Mouse (Mus musculus) testis, adult 2 months (tissue): ENCODE data around the gene Endov. TPM values are rescaled to one million over a fixed set of nuclear protein-coding genes. Genes with fewer than 3 reads are reported as not detected.

ENCODE experiments used
- H3K27ac ChIP-seq: fragments of 200-500 bp; 2 replicates; pipeline ENCODE4 v1.5.1; 2012; ENCODE audit warnings: low read depth, low read length; ENCODE audit not compliant: control insufficient read depth, insufficient read depth
- H3K27me3 ChIP-seq: fragments of 200-500 bp; 2 replicates; pipeline ENCODE4 v1.6.1; 2012; ENCODE audit warnings: mild to moderate bottlenecking, low read length, moderate library complexity; ENCODE audit not compliant: control insufficient read depth, insufficient read depth
- H3K36me3 ChIP-seq: fragments of 200-500 bp; 2 replicates; pipeline ENCODE4 v1.6.1; 2012; ENCODE audit warnings: mild to moderate bottlenecking, low read length; ENCODE audit not compliant: control insufficient read depth, insufficient read depth
- H3K4me1 ChIP-seq: fragments of 200-500 bp; 2 replicates; pipeline ENCODE4 v1.6.1; 2012; ENCODE audit warnings: low read length; ENCODE audit not compliant: control insufficient read depth, insufficient read depth
- H3K4me3 ChIP-seq: fragments of 200-500 bp; 2 replicates; pipeline ENCODE4 v1.5.1; 2012; ENCODE audit warnings: low read depth, mild to moderate bottlenecking, low read length, moderate library complexity, mixed read lengths; ENCODE audit not compliant: control insufficient read depth
- CTCF ChIP-seq: fragments of 200-500 bp; IDR thresholded peaks from 2 replicates; pipeline ENCODE4 v1.5.1; 2012; ENCODE audit warnings: low read depth, mild to moderate bottlenecking, inconsistent platforms, low read length, moderate library complexity; ENCODE audit not compliant: control insufficient read depth, insufficient read depth, insufficient replicate concordance
- POLR2A ChIP-seq: fragments of 200-500 bp; IDR thresholded peaks from 2 replicates; pipeline ENCODE4 v1.6.1; 2012; ENCODE audit warnings: low read depth, mild to moderate bottlenecking, inconsistent platforms, low read length, moderate library complexity; ENCODE audit not compliant: control insufficient read depth
- polyA plus RNA-seq: library from polyadenylated mRNA; depleted of rRNA; stranded (reverse); fragments of >200 nt; gene quantifications from 2 replicates; pipeline ENCODE4 v1.2.3, GENCODE M21; 2012

The Endov gene
- polyA plus RNA-seq, 1 experiment = 12.8 TPM

DNA sequence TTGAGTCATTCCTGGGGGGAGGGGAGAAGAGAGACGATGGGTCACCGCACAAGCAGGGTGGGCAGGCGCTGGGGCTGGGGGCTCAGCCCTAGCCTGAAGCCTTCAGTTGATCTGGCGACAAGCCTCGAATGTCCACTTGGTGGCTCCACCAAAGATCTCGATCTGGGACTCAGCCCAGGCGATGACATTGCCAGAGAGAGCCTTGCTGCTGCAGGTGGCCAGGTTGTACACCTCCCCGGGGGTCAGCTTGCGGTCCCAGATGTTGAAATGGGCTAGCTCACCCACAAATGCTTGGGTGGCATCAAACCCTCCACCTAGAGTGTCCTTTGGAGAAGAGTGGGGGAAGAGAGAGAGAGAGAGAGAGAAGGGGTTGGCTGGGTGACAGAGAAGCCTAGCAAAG, 51.2 kb downstream of the Endov start:
- no peak overlapping the region for H3K4me3 ChIP-seq
- peaks cover 3% of the 10 kb centered on the region for H3K4me1 ChIP-seq
- no peaks in the 10 kb centered on the region for H3K27me3 ChIP-seq
- no peaks in the 10 kb centered on the region for H3K36me3 ChIP-seq
- H3K27ac ChIP-seq = no peak overlapping the region
- no peak for TF ChIP-seq CTCF
- no peak for TF ChIP-seq POLR2A

DNA sequence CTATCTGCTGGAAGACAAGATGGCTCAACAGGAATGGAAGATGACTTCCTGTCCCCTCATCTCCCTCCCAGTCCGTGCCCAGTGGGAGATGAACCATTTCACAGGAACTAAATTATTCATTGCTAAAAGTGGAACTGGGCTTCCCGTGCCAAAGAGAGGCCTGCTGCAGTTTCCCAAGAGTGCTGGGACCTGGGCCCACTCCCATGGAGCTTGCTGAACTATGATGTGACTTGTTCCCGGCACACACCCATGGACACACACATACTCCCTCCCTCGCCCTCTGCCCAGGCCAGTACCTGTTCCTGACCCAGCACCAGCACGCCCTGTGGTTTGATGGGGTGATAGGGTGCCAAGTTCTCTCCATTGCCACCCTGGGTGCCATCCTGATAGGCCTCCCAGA, 51.7 kb downstream of the Endov start:
- Histone ChIP-seq H3K4me1 (peaks cover 4% of the 10 kb centered on the region), H3K27me3 (no peaks in the 10 kb centered on the region), H3K27ac (no peak overlapping the region), H3K4me3 (no peak overlapping the region), H3K36me3 (no peaks in the 10 kb centered on the region)
- TF ChIP-seq CTCF = no peak

- Histone ChIP-seq H3K4me3 (no peak overlapping the region), H3K4me1 (peaks cover 8% of the 10 kb centered on the region), H3K36me3 (no peaks in the 10 kb centered on the region), H3K27me3 (peaks cover 4% of the 10 kb centered on the region), H3K27ac (no peak overlapping the region)
- TF ChIP-seq POLR2A (no peak), CTCF (no peak)
These were observed 52.8 kb downstream of the Endov start for GRCm38 (mm10) chr11:119543816-119544517.

GRCm38 (mm10) chr11:119544518-119545105, 53.5 kb downstream of the Endov start:
- no peaks in the 10 kb centered on the region for H3K36me3 ChIP-seq
- TF ChIP-seq CTCF (no peak), POLR2A (no peak)
- peaks cover 4% of the 10 kb centered on the region for H3K27me3 ChIP-seq
- no peak overlapping the region for H3K27ac ChIP-seq
- H3K4me3 ChIP-seq = no peak overlapping the region
- H3K4me1 ChIP-seq = peaks cover 11% of the 10 kb centered on the region

- Histone ChIP-seq H3K36me3 (no peaks in the 10 kb centered on the region), H3K27me3 (peaks cover 4% of the 10 kb centered on the region), H3K27ac (no peak overlapping the region), H3K4me3 (no peak overlapping the region), H3K4me1 (peaks cover 11% of the 10 kb centered on the region)
- no peak for TF ChIP-seq CTCF
- TF ChIP-seq POLR2A = no peak
These were observed 54.1 kb downstream of the Endov start for GRCm38 (mm10) chr11:119545281-119545680.

- peaks cover 11% of the 10 kb centered on the region for H3K4me1 ChIP-seq
- no peak overlapping the region for H3K27ac ChIP-seq
- peaks cover 4% of the 10 kb centered on the region for H3K27me3 ChIP-seq
These were observed 54.8 kb downstream of the Endov start for GRCm38 (mm10) chr11:119545741-119546495.

DNA sequence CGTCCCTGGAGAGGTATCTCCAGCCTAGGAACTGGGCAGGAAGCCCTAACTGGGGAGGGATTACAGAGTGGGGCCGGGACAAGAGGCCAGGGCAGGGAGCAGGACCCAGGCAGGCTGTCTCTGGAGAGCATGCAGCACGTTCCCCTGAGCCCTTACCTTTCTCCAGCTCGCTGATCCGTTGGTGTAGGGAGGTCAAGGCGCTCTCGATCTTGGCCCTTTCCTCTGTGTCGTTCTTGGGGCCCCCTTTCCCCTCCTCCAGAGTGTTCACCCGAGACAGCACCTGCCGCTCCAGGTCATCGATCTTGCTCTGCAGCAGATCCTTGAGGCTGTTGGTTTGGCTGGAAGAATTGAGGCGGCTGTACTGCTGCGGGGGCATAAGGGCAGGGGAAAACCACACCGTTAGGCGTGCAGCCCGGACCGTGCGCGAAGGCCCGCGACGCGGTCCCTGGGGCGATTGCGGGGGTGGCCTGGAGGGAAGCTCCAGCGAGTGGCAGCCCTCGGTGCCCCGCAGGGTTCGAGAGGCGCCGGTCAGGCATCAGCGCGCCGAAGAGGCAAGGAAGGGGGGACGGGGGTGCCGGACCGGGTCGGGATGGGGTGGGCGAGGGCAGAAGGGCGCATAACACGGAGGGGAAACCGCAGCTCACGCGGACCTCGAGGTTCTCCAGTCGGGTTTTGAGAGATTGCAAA, 55.5 kb downstream of the Endov start:
- Histone ChIP-seq H3K4me3 (no peak overlapping the region; the same call in 1 of the 2 replicates), H3K36me3 (no peaks in the 10 kb centered on the region), H3K27ac (no peak overlapping the region), H3K27me3 (peaks cover 4% of the 10 kb centered on the region), H3K4me1 (peaks cover 11% of the 10 kb centered on the region)
- no peak for TF ChIP-seq POLR2A
- no peak for TF ChIP-seq CTCF

More at GRCm38 (mm10) chr11:119545741-119546495, 54.8 kb downstream of the Endov start:
- TF ChIP-seq CTCF (no peak), POLR2A (no peak)
- H3K36me3 ChIP-seq = no peaks in the 10 kb centered on the region
- no peak overlapping the region for H3K4me3 ChIP-seq
